ENCODE assay signal across 10 mouse cellular contexts in the genomic region with DNA sequence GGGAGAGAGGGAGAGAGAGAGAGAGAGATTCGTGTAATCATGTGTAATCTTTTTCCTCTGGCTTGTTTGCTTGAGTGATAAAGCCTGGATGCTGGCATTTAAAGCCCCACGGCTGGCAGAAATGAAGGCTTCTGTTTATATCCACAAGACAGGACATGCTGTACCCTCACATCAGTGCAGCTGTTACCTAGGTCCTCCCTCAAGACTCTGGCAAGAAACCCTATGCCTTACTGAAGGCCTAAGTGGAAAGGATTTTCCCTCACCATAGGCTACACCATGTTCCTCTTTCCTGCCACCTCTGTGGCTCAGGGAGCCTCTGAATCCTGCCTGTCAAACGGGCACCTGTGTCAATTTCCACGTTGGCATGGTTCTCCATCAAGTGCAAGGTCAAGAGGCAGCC. TPM values are rescaled to one million over a fixed set of nuclear protein-coding genes. Genes with fewer than 3 reads are reported as not detected.
A peak's percentile ranks its signal among the peaks of the same experiment; 100 is the strongest.
DNase-seq lines count a peak whose midpoint lies in the region; ATAC-seq and TF ChIP-seq lines count a peak whose summit lies in the region.
"Had no signal": no experiment of that assay in that cellular context is flagged by ENCODE, and none has a peak within 500 bp of the region (broad histone marks: within the 10 kb centered on the region; RNA-seq: fewer than 3 reads in every experiment).

No protein-coding gene starts in this region.

- no peak overlapping the region for H3K9ac ChIP-seq in stomach, postnatal 0 days (ENCODE audit: low read length)
- H3K9ac ChIP-seq: liver, embryonic 15.5 days had no signal

- H3K9me3 ChIP-seq in midbrain, embryonic 10.5 days (replicated peaks), result no peaks in the 10 kb centered on the region
- H3K9me3 ChIP-seq in stomach, postnatal 0 days (ENCODE audit: control insufficient read depth, low read length), result no peaks in the 10 kb centered on the region
- H3K9me3 ChIP-seq: liver, embryonic 15.5 days had no signal

- H3K4me3 ChIP-seq in midbrain, embryonic 10.5 days, result no peak overlapping the region
- H3K4me3 ChIP-seq in stomach, postnatal 0 days (ENCODE audit: low read depth, low read length), result no peak overlapping the region
- H3K4me3 ChIP-seq: liver, embryonic 15.5 days had no signal

- H3K36me3 ChIP-seq in midbrain, embryonic 10.5 days, result no peaks in the 10 kb centered on the region
- H3K36me3 ChIP-seq in stomach, postnatal 0 days (ENCODE audit: control insufficient read depth, insufficient read depth, low read length), result no peaks in the 10 kb centered on the region
- H3K36me3 ChIP-seq: liver, embryonic 15.5 days had no signal

- no peak for TF ChIP-seq EP300 in stomach, postnatal 0 days (optimal IDR thresholded peaks at IDR 0.05)

- peak; percentile 65 for ATAC-seq in stomach, postnatal 0 days (ENCODE audit: low FRiP score, low TSS enrichment)

- peaks cover 13% of the 10 kb centered on the region for H3K4me1 ChIP-seq in midbrain, embryonic 10.5 days
- no peaks in the 10 kb centered on the region; the same call in 1 of the 2 replicates for H3K4me1 ChIP-seq in stomach, postnatal 0 days (replicated peaks; ENCODE audit: control insufficient read depth, insufficient read depth)
- H3K4me1 ChIP-seq: liver, embryonic 15.5 days had no signal

- WGBS in midbrain, embryonic 10.5 days, result 77% methylated on average over 4 of the region's 4 CpGs
- WGBS in stomach, postnatal 0 days, result 38% methylated on average over 4 of the region's 4 CpGs

- peak overlapping the region; percentile 67 for H3K27ac ChIP-seq in midbrain, embryonic 10.5 days (replicated peaks)
- peak overlapping the region; percentile 89 for H3K27ac ChIP-seq in stomach, postnatal 0 days (replicated peaks)
- H3K27ac ChIP-seq: liver, embryonic 15.5 days had no signal

- no peaks in the 10 kb centered on the region for H3K27me3 ChIP-seq in midbrain, embryonic 10.5 days (ENCODE audit: low read depth, poor library complexity, severe bottlenecking)
- H3K27me3 ChIP-seq in stomach, postnatal 0 days (ENCODE audit: control insufficient read depth, insufficient read depth, low read length), result no peaks in the 10 kb centered on the region
- H3K27me3 ChIP-seq: liver, embryonic 15.5 days had no signal

- peak; percentile 83 for DNase-seq in gastrocnemius, adult 18-20 months (ENCODE audit: low spot score)
- DNase-seq in gastrocnemius, postnatal 10 days, result no peak
- peak; percentile 7 for DNase-seq in testis, postnatal 14 days (ENCODE audit: low spot score)
- no peak for DNase-seq in testis, postnatal 10 days (ENCODE audit: low spot score)
- no peak for DNase-seq in midbrain, embryonic 10.5 days (ENCODE audit: low spot score)
- DNase-seq in stomach, postnatal 0 days (ENCODE audit: low spot score), result no peak
- DNase-seq in kidney, adult 11 months, result no peak
- no peak for DNase-seq in adrenal gland, postnatal 25 days

- no peak for TF ChIP-seq CTCF in stomach, postnatal 0 days (IDR thresholded peaks at IDR 0.05; ENCODE audit: low read depth)

- H3K4me2 ChIP-seq in stomach, postnatal 0 days (replicated peaks; ENCODE audit: low read depth), result no peak overlapping the region
- H3K4me2 ChIP-seq: liver, embryonic 15.5 days had no signal

RNA-seq across cellular contexts. Expression of a gene that starts 43.9 kb away (rescaled TPM):
- total RNA-seq in gastrocnemius, adult 18-20 months (2021), result not detected
- total RNA-seq in gastrocnemius, postnatal 10 days (2021), result not detected
- polyA plus RNA-seq in midbrain, embryonic 10.5 days (2016; fragmentation: Nextera tagmentation; extraction: Ambion mirVana), result not detected in 2 replicates
- polyA plus RNA-seq in stomach, postnatal 0 days (2015; fragmentation: Nextera tagmentation; extraction: Ambion mirVana), result 0.05 and 0.06 TPM in 2 replicates
- total RNA-seq in adrenal gland, postnatal 25 days (2021), result 0.27 TPM in 1 of 2 replicates, not detected in the other
- total RNA-seq: granulocyte monocyte progenitor cell, adult 5-6 weeks had no signal
- polyA plus RNA-seq: liver, embryonic 15.5 days had no signal

Comparison
In these comparisons a context has a peak if more than half of its experiments do, and no peak if none do; other contexts are left out.
1. DNase-seq: peak in gastrocnemius, adult 18-20 months (single experiment) and testis, postnatal 14 days (single experiment); none in gastrocnemius, postnatal 10 days (single experiment), testis, postnatal 10 days (single experiment), midbrain, embryonic 10.5 days (single experiment), stomach, postnatal 0 days (single experiment), kidney, adult 11 months (single experiment) and adrenal gland, postnatal 25 days (single experiment).